Mouse (Mus musculus) layer of hippocampus, adult 2 months (tissue): ENCODE measurements at regions not wholly inside any gene's neighbourhood (a gene's known extent, or its start where the extent isn't known, plus 50 kb on each side); places are given as distances from the start of the nearest gene placed in this dataset.
"Not testable (repeated sequence)": the region's sequence is repeated elsewhere in the genome, so short reads cannot be mapped to it uniquely, and the experiment has no call there.

Experiments used
- DNase-seq, 2 experiments: peaks; one replicate each; pipeline ENCODE4 v3.0.0; 2022; ENCODE audit warnings: low spot score in 2 of 2
- H3K27ac ChIP-seq: fragments of 200-600 bp; 2 replicates; pipeline ENCODE4 v1.8.1; 2022
- H3K4me3 ChIP-seq: fragments of 200-600 bp; 2 replicates; pipeline ENCODE4 v1.8.1; 2022; ENCODE audit warnings: mild to moderate bottlenecking
- CTCF ChIP-seq: fragments of 200-600 bp; conservative IDR thresholded peaks from 2 replicates; pipeline ENCODE4 v1.8.1; 2022; ENCODE audit warnings: antibody characterized with exemption, mild to moderate bottlenecking, moderate library complexity

- DNase-seq, result no peak
- H3K27ac ChIP-seq, result no peak overlapping the region
- no peak for TF ChIP-seq CTCF
- no peak overlapping the region for H3K4me3 ChIP-seq
These were observed 87.0 kb upstream of the 1110032F04Rik start for GRCm38 (mm10) chr3:68782363-68782762.

- H3K4me3 ChIP-seq, result no peak overlapping the region
- no peak for TF ChIP-seq CTCF
- DNase-seq, result no peak
- no peak overlapping the region for H3K27ac ChIP-seq
These were observed 85.5 kb upstream of the 1110032F04Rik start for GRCm38 (mm10) chr3:68783666-68784416.

GRCm38 (mm10) chr3:68786771-68787170 is 82.6 kb upstream of the 1110032F04Rik start:
- Histone ChIP-seq H3K4me3 (no peak overlapping the region), H3K27ac (no peak overlapping the region)
- TF ChIP-seq CTCF, result no peak
- DNase-seq, result no peak

GRCm38 (mm10) chr3:68787385-68788175 is 81.8 kb upstream of the 1110032F04Rik start:
- TF ChIP-seq CTCF, result no peak
- Histone ChIP-seq H3K4me3 (no peak overlapping the region), H3K27ac (no peak overlapping the region)
- no peak for DNase-seq

GRCm38 (mm10) chr3:68789491-68789890 is 79.9 kb upstream of the 1110032F04Rik start:
- no peak for DNase-seq
- TF ChIP-seq CTCF, result no peak
- Histone ChIP-seq H3K4me3 (no peak overlapping the region), H3K27ac (no peak overlapping the region)

- Histone ChIP-seq H3K27ac (no peak overlapping the region), H3K4me3 (no peak overlapping the region)
- TF ChIP-seq CTCF, result no peak
- no peak for DNase-seq
These were observed 78.9 kb upstream of the 1110032F04Rik start for GRCm38 (mm10) chr3:68790466-68790865.

- H3K4me3 ChIP-seq, result no peak overlapping the region
- TF ChIP-seq CTCF, result no peak
- no peak for DNase-seq
- H3K27ac ChIP-seq, result no peak overlapping the region
These were observed 76.5 kb upstream of the 1110032F04Rik start for GRCm38 (mm10) chr3:68792883-68793282.

GRCm38 (mm10) chr3:68793923-68794322 is 75.5 kb upstream of the 1110032F04Rik start:
- no peak for DNase-seq
- no peak for TF ChIP-seq CTCF
- Histone ChIP-seq H3K4me3 (no peak overlapping the region), H3K27ac (no peak overlapping the region)

- Histone ChIP-seq H3K4me3 (no peak overlapping the region), H3K27ac (no peak overlapping the region)
- no peak for TF ChIP-seq CTCF
- DNase-seq, result no peak
These were observed 74.9 kb upstream of the 1110032F04Rik start for GRCm38 (mm10) chr3:68794380-68795014.

GRCm38 (mm10) chr3:68795641-68796040 is 73.7 kb upstream of the 1110032F04Rik start:
- DNase-seq, result no peak
- H3K4me3 ChIP-seq, result no peak overlapping the region
- TF ChIP-seq CTCF, result no peak
- H3K27ac ChIP-seq, result no peak overlapping the region

GRCm38 (mm10) chr3:68798408-68798807 is 71.0 kb upstream of the 1110032F04Rik start:
- DNase-seq, H3K4me3 ChIP-seq, H3K27ac ChIP-seq: not testable (repeated sequence)

GRCm38 (mm10) chr3:68808866-68809265 is 60.5 kb upstream of the 1110032F04Rik start:
- TF ChIP-seq CTCF, result no peak
- no peak overlapping the region for H3K4me3 ChIP-seq
- no peak overlapping the region for H3K27ac ChIP-seq
- no peak for DNase-seq

- TF ChIP-seq CTCF, result no peak
- H3K27ac ChIP-seq, result no peak overlapping the region
These were observed 55.9 kb upstream of the 1110032F04Rik start for GRCm38 (mm10) chr3:68813461-68813860.

More at GRCm38 (mm10) chr3:68813461-68813860, 55.9 kb upstream of the 1110032F04Rik start:
- no peak for DNase-seq
- no peak overlapping the region for H3K4me3 ChIP-seq
